Mouse (Mus musculus): ENCODE measurements around the gene Ptma. TPM values are rescaled to one million over a fixed set of nuclear protein-coding genes. Genes with fewer than 3 reads are reported as not detected.
"Not testable (repeated sequence)": the region's sequence is repeated elsewhere in the genome, so short reads cannot be mapped to it uniquely, and the experiment has no call there.

Ptma gene
- polyA plus RNA-seq, 2 experiments = 993 to 1,286 TPM

DNA sequence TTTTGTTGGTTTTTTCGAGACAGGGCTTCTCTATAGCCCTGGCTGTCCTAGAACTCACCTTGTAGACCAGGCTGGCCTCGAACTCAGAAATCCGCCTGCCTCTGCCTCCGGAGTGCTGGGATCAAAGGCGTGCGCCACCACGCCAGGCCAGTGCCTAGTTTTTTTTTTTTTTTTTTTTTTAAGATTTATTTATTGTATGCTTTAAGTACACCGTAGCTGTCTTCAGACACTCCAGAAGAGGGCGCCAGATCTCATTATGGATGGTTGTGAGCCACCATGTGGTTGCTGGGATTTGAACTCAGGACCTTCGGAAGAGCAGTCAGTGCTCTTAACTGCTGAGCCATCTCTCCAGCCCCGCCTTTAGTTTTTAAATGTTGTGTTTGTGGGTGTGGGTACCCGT lies 13.1 kb downstream of the Ptma start:
- not testable (repeated sequence) for ATAC-seq (ENCODE audit: insufficient read depth); H3K36me3 ChIP-seq (replicated peaks; ENCODE audit: control insufficient read depth, insufficient read depth, low read depth); H3K4me2 ChIP-seq (ENCODE audit: low read depth); DNase-seq (ENCODE audit: low read depth in 3 of 3, low spot score in 3 of 3); H3K27ac ChIP-seq; H3K4me3 ChIP-seq (ENCODE audit: insufficient read depth in 1 of 2, low read depth in 2 of 2, low read length in 2 of 2); H3K27me3 ChIP-seq (ENCODE audit: control insufficient read depth, insufficient read depth, low read length); H3K4me1 ChIP-seq (replicated peaks; ENCODE audit: control insufficient read depth in 2 of 2, insufficient read depth in 2 of 2, low read length in 1 of 2); H3K9me3 ChIP-seq (ENCODE audit: control insufficient read depth, low read length); H3K9ac ChIP-seq (replicated peaks)
- WGBS (ENCODE audit: insufficient replicate concordance) = 71% methylated on average over 12 of the region's 12 CpGs
- TF ChIP-seq CTCF (IDR thresholded peaks at IDR 0.05; ENCODE audit: low read depth) = 0 out of 2 replicates have a peak, but pooled peaks have one; percentile 26

DNA sequence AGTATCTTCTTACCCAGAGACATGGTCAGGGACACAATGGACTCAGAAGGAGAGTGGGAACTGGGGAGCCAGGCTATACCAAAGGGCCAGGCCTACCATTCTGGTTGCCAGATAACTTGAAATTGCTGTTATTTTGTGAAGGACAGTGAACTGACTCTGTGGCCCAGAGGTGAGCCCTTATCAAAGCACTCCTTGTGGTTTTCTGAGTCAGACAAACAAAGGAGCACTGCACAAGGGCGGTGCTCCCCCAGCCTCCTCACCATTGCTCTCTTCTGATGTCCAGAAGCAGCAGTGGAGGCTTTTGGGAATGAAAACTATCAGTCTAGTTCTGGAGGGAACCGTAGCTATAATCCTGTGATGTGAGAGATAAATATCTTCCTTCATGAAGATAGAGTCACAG lies 16.1 kb downstream of the Ptma start:
- Histone ChIP-seq H3K27ac (no peak overlapping the region), H3K36me3 (replicated peaks; ENCODE audit: control insufficient read depth, insufficient read depth, low read depth) (peaks cover 9% of the 10 kb centered on the region), H3K4me3 (ENCODE audit: insufficient read depth in 1 of 2, low read depth in 2 of 2, low read length in 2 of 2) (no peak overlapping the region), H3K9ac (replicated peaks) (no peak overlapping the region), H3K4me2 (ENCODE audit: low read depth) (no peak overlapping the region), H3K4me1 (replicated peaks; ENCODE audit: control insufficient read depth in 2 of 2, insufficient read depth in 2 of 2, low read length in 1 of 2) (peaks cover 0 to 3% of the 10 kb centered on the region in 2 experiments; a peak in 2 of 4 replicates), H3K9me3 (ENCODE audit: control insufficient read depth, low read length) (no peaks in the 10 kb centered on the region), H3K27me3 (ENCODE audit: control insufficient read depth, insufficient read depth, low read length) (no peaks in the 10 kb centered on the region)
- 0 out of 2 replicates have a peak, but pooled peaks have one; percentile 21 for ATAC-seq (ENCODE audit: insufficient read depth)
- 22% methylated on average over 2 of the region's 2 CpGs for WGBS (ENCODE audit: insufficient replicate concordance)
- no peak for TF ChIP-seq EP300 (IDR thresholded peaks at IDR 0.05; ENCODE audit: low read depth)
- TF ChIP-seq CTCF (IDR thresholded peaks at IDR 0.05; ENCODE audit: low read depth) = no peak
- DNase-seq (ENCODE audit: low read depth in 3 of 3, low spot score in 3 of 3) = no peak

DNA sequence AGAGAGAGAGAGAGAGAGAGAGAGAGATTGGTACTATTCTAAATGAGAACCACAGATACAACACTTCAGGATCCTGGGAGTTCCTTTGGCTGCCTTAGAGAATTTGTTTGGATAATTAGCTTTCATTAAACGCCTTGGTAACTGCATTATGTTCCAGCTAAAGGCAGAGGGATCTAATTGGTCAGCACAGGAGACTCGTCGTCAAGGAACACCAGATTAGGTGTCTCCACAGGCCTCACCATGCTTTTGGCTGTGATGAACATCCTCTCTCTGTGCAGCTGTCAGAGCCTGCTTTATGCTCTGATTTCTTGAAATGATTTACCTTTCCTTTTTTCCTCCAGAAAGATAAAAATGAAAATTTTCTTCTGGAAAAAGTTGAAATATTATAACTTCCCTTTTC lies 20.3 kb downstream of the Ptma start:
- Histone ChIP-seq H3K4me2 (ENCODE audit: low read depth) (no peak overlapping the region), H3K4me3 (ENCODE audit: insufficient read depth in 1 of 2, low read depth in 2 of 2, low read length in 2 of 2) (no peak overlapping the region), H3K4me1 (replicated peaks; ENCODE audit: control insufficient read depth in 2 of 2, insufficient read depth in 2 of 2, low read length in 1 of 2) (peaks cover 0 to 3% of the 10 kb centered on the region in 2 experiments; a peak in 2 of 4 replicates), H3K36me3 (replicated peaks; ENCODE audit: control insufficient read depth, insufficient read depth, low read depth) (peaks cover 9% of the 10 kb centered on the region), H3K27me3 (ENCODE audit: control insufficient read depth, insufficient read depth, low read length) (no peaks in the 10 kb centered on the region), H3K9me3 (ENCODE audit: control insufficient read depth, low read length) (no peaks in the 10 kb centered on the region), H3K9ac (replicated peaks) (no peak overlapping the region), H3K27ac (no peak overlapping the region)
- WGBS (ENCODE audit: insufficient replicate concordance) = 77% methylated on average over 3 of the region's 3 CpGs
- ATAC-seq (ENCODE audit: insufficient read depth) (no peak), DNase-seq (ENCODE audit: low read depth in 3 of 3, low spot score in 3 of 3) (no peak)
- TF ChIP-seq EP300 (IDR thresholded peaks at IDR 0.05; ENCODE audit: low read depth) = no peak
- no peak for TF ChIP-seq CTCF (IDR thresholded peaks at IDR 0.05; ENCODE audit: low read depth)

DNA sequence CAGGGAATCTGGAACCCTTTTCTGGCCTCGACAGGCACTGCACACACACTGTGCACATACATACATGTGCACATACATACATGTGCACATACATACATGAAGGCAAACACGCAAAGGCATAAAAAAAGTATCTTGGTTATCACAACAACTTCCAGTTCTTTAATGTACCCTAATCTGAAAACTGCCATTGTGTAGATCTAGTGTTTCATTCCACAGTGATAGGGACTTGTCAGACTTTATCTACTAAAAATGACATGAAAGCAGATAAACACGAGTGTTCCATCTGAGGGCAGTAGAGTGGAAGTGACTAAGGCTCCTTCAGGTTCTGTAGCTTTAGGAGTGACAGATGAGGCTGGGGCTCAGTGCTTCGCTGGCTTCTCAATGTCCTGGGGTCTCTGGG lies 24.8 kb downstream of the Ptma start:
- TF ChIP-seq CTCF (IDR thresholded peaks at IDR 0.05; ENCODE audit: low read depth) (no peak), EP300 (IDR thresholded peaks at IDR 0.05; ENCODE audit: low read depth) (no peak)
- no peak for ATAC-seq (ENCODE audit: insufficient read depth)
- Histone ChIP-seq H3K27me3 (ENCODE audit: control insufficient read depth, insufficient read depth, low read length) (no peaks in the 10 kb centered on the region), H3K4me2 (ENCODE audit: low read depth) (no peak overlapping the region), H3K27ac (no peak overlapping the region), H3K36me3 (replicated peaks; ENCODE audit: control insufficient read depth, insufficient read depth, low read depth) (no peaks in the 10 kb centered on the region), H3K9ac (replicated peaks) (no peak overlapping the region), H3K4me3 (ENCODE audit: insufficient read depth in 1 of 2, low read depth in 2 of 2, low read length in 2 of 2) (no peak overlapping the region), H3K4me1 (replicated peaks; ENCODE audit: control insufficient read depth in 2 of 2, insufficient read depth in 2 of 2, low read length in 1 of 2) (no peaks in the 10 kb centered on the region; a peak in 1 of 4 replicates), H3K9me3 (ENCODE audit: control insufficient read depth, low read length) (no peaks in the 10 kb centered on the region)
- 56% methylated on average over 4 of the region's 4 CpGs for WGBS (ENCODE audit: insufficient replicate concordance)
- DNase-seq (ENCODE audit: low read depth in 3 of 3, low spot score in 3 of 3) = no peak

DNA sequence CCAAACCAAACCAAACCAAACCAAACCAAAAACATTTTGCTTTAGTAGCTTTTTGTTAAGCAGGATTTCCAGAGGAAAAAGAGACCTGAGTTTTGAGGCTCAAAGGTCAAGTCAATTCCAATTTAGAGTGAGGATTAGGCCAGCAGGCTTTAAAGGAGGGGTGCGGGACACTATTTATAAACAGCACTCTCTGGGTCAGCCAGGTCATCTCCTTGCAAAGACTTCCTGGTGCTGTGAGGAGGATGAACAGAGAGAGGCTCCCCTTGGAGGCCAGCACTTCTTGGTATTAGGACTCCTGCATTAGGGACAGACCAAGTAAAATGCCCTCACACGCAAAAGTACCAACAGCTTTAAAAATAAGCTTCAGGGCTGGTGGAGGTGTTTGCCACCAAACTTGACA lies 25.4 kb downstream of the Ptma start:
- Histone ChIP-seq H3K36me3 (replicated peaks; ENCODE audit: control insufficient read depth, insufficient read depth, low read depth) (no peaks in the 10 kb centered on the region), H3K27me3 (ENCODE audit: control insufficient read depth, insufficient read depth, low read length) (no peaks in the 10 kb centered on the region), H3K9ac (replicated peaks) (no peak overlapping the region), H3K4me3 (ENCODE audit: insufficient read depth in 1 of 2, low read depth in 2 of 2, low read length in 2 of 2) (no peak overlapping the region), H3K4me2 (ENCODE audit: low read depth) (no peak overlapping the region), H3K4me1 (replicated peaks; ENCODE audit: control insufficient read depth in 2 of 2, insufficient read depth in 2 of 2, low read length in 1 of 2) (no peaks in the 10 kb centered on the region; a peak in 1 of 4 replicates), H3K9me3 (ENCODE audit: control insufficient read depth, low read length) (no peaks in the 10 kb centered on the region), H3K27ac (no peak overlapping the region)
- 75% methylated on average over 2 of the region's 2 CpGs for WGBS (ENCODE audit: insufficient replicate concordance)
- DNase-seq (ENCODE audit: low read depth in 3 of 3, low spot score in 3 of 3) (no peak), ATAC-seq (ENCODE audit: insufficient read depth) (no peak)
- TF ChIP-seq CTCF (IDR thresholded peaks at IDR 0.05; ENCODE audit: low read depth) (no peak), EP300 (IDR thresholded peaks at IDR 0.05; ENCODE audit: low read depth) (no peak)
